Mouse (Mus musculus): ENCODE data around the gene Adam11. TPM values are rescaled to one million over a fixed set of nuclear protein-coding genes. Genes with fewer than 3 reads are reported as not detected.
A peak's percentile ranks its signal among the peaks of the same experiment; 100 is the strongest.
"Not testable (repeated sequence)": the region's sequence is repeated elsewhere in the genome, so short reads cannot be mapped to it uniquely, and the experiment has no call there.

Gene Adam11
- polyA plus RNA-seq (2015; fragmentation: Nextera tagmentation; extraction: Ambion mirVana) = 0.80 and 1.3 TPM in 2 replicates

GRCm38 (mm10) chr11:102761309-102762210 is at the start of gene Adam11:
Adam11 (plus strand) TSS chr11:102761439.
- TF ChIP-seq CTCF (IDR thresholded peaks at IDR 0.05; ENCODE audit: low read depth) = no peak
- Histone ChIP-seq H3K27me3 (replicated peaks; ENCODE audit: control insufficient read depth, insufficient read depth, low read length) (peaks cover 10% of the 10 kb centered on the region), H3K4me1 (replicated peaks; ENCODE audit: control insufficient read depth, insufficient read depth, low read length) (no peaks in the 10 kb centered on the region), H3K9me3 (ENCODE audit: control insufficient read depth) (no peaks in the 10 kb centered on the region), H3K27ac (ENCODE audit: low read depth, low read length) (no peak within 1 kb of the TSS), H3K4me3 (ENCODE audit: low read depth, low read length) (peak within 1 kb of the TSS; percentile 50), H3K36me3 (ENCODE audit: control insufficient read depth, insufficient read depth) (no peaks in the 10 kb centered on the region), H3K4me2 (replicated peaks; ENCODE audit: low read depth) (peak within 1 kb of the TSS; percentile 93), H3K9ac (ENCODE audit: low read depth, low read length) (peak within 1 kb of the TSS; percentile 43)
- ATAC-seq = peak; percentile 28; the same call in 1 of the 2 replicates
- 3% methylated on average over 66 of the region's 76 CpGs for WGBS

GRCm38 (mm10) chr11:102712411-102712810 is 48.8 kb upstream of the Adam11 start:
- Histone ChIP-seq H3K36me3 (ENCODE audit: control insufficient read depth, insufficient read depth) (no peaks in the 10 kb centered on the region), H3K4me2 (replicated peaks; ENCODE audit: low read depth) (no peak overlapping the region), H3K4me1 (replicated peaks; ENCODE audit: control insufficient read depth, insufficient read depth, low read length) (no peaks in the 10 kb centered on the region), H3K27me3 (replicated peaks; ENCODE audit: control insufficient read depth, insufficient read depth, low read length) (no peaks in the 10 kb centered on the region), H3K27ac (ENCODE audit: low read depth, low read length) (no peak overlapping the region), H3K9me3 (ENCODE audit: control insufficient read depth) (no peaks in the 10 kb centered on the region), H3K9ac (ENCODE audit: low read depth, low read length) (no peak overlapping the region), H3K4me3 (ENCODE audit: low read depth, low read length) (no peak overlapping the region)
- ATAC-seq = no peak
- no peak for TF ChIP-seq CTCF (IDR thresholded peaks at IDR 0.05; ENCODE audit: low read depth)
- WGBS = 85% methylated on average over 4 of the region's 4 CpGs

DNA sequence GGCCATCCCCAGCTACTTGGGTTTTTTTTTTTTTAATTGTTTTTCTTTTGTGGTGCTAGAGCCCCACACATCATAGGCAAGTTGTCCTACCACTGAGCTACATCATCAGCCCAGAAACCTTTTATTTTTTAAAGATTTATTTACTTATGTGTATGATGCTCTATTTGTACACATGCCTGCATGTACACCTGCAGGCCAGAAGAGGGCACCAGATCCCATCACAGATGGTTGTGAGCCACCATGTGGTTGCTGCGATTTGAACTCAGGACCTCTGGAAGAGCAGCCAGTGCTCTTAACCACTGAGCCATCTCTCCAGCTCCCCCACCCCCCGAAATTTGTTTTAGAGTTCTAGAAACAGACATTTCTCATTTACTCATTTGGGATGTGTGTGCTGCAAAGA is 46.7 kb upstream of the Adam11 start:
- not testable (repeated sequence) for H3K9ac ChIP-seq (ENCODE audit: low read depth, low read length); H3K4me1 ChIP-seq (replicated peaks; ENCODE audit: control insufficient read depth, insufficient read depth, low read length); ATAC-seq; H3K4me3 ChIP-seq (ENCODE audit: low read depth, low read length); H3K27me3 ChIP-seq (replicated peaks; ENCODE audit: control insufficient read depth, insufficient read depth, low read length); H3K36me3 ChIP-seq (ENCODE audit: control insufficient read depth, insufficient read depth); H3K27ac ChIP-seq (ENCODE audit: low read depth, low read length); H3K9me3 ChIP-seq (ENCODE audit: control insufficient read depth); H3K4me2 ChIP-seq (replicated peaks; ENCODE audit: low read depth)
- TF ChIP-seq CTCF (IDR thresholded peaks at IDR 0.05; ENCODE audit: low read depth) = peak; percentile 46
- 83% methylated on average over 2 of the region's 2 CpGs for WGBS

GRCm38 (mm10) chr11:102716135-102716534 is 45.1 kb upstream of the Adam11 start:
- no peak for TF ChIP-seq CTCF (IDR thresholded peaks at IDR 0.05; ENCODE audit: low read depth)
- no peak for ATAC-seq
- H3K36me3 ChIP-seq (ENCODE audit: control insufficient read depth, insufficient read depth) = no peaks in the 10 kb centered on the region
- no peaks in the 10 kb centered on the region for H3K4me1 ChIP-seq (replicated peaks; ENCODE audit: control insufficient read depth, insufficient read depth, low read length)
- no peak overlapping the region for H3K4me3 ChIP-seq (ENCODE audit: low read depth, low read length)
- H3K9me3 ChIP-seq (ENCODE audit: control insufficient read depth) = no peaks in the 10 kb centered on the region
- H3K27ac ChIP-seq (ENCODE audit: low read depth, low read length) = no peak overlapping the region
- no peak overlapping the region for H3K9ac ChIP-seq (ENCODE audit: low read depth, low read length)
- no peaks in the 10 kb centered on the region for H3K27me3 ChIP-seq (replicated peaks; ENCODE audit: control insufficient read depth, insufficient read depth, low read length)
- no peak overlapping the region for H3K4me2 ChIP-seq (replicated peaks; ENCODE audit: low read depth)
- WGBS = 79% methylated on average over 7 of the region's 7 CpGs

- H3K9me3 ChIP-seq (ENCODE audit: control insufficient read depth) = no peaks in the 10 kb centered on the region
- no peaks in the 10 kb centered on the region for H3K27me3 ChIP-seq (replicated peaks; ENCODE audit: control insufficient read depth, insufficient read depth, low read length)
- peak; percentile 62 for TF ChIP-seq CTCF (IDR thresholded peaks at IDR 0.05; ENCODE audit: low read depth)
- no peak overlapping the region for H3K9ac ChIP-seq (ENCODE audit: low read depth, low read length)
- H3K4me3 ChIP-seq (ENCODE audit: low read depth, low read length) = no peak overlapping the region
- 35% methylated on average over 3 of the region's 3 CpGs for WGBS
- no peak for ATAC-seq
- no peak overlapping the region for H3K4me2 ChIP-seq (replicated peaks; ENCODE audit: low read depth)
- no peaks in the 10 kb centered on the region for H3K4me1 ChIP-seq (replicated peaks; ENCODE audit: control insufficient read depth, insufficient read depth, low read length)
- no peak overlapping the region for H3K27ac ChIP-seq (ENCODE audit: low read depth, low read length)
- no peaks in the 10 kb centered on the region for H3K36me3 ChIP-seq (ENCODE audit: control insufficient read depth, insufficient read depth)
Observed at GRCm38 (mm10) chr11:102725574-102725973, 35.7 kb upstream of the Adam11 start.

DNA sequence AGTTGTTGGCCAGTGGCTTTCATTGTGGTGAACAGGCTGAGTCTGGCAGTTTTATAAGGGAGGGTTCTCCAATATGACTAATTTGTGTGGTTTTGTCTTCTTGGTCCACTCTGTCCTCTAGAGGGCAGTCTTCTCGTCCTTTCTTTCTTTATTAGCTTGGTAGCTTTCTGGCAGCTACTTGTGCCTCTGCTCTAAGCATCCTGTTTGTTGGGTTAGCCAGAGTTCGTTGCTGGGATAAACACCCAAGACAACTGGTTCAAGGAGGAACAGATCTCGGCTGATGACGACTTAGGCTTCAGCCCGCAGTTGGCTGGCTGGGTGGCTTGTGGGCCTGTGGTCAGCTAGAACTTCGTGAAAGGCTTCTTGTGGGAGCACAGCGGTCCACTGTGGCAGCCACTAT is 32.6 kb upstream of the Adam11 start:
- Histone ChIP-seq H3K4me3 (ENCODE audit: low read depth, low read length) (no peak overlapping the region), H3K27me3 (replicated peaks; ENCODE audit: control insufficient read depth, insufficient read depth, low read length) (no peaks in the 10 kb centered on the region), H3K9me3 (ENCODE audit: control insufficient read depth) (no peaks in the 10 kb centered on the region), H3K4me2 (replicated peaks; ENCODE audit: low read depth) (no peak overlapping the region), H3K36me3 (ENCODE audit: control insufficient read depth, insufficient read depth) (no peaks in the 10 kb centered on the region), H3K9ac (ENCODE audit: low read depth, low read length) (no peak overlapping the region), H3K27ac (ENCODE audit: low read depth, low read length) (no peak overlapping the region), H3K4me1 (replicated peaks; ENCODE audit: control insufficient read depth, insufficient read depth, low read length) (no peaks in the 10 kb centered on the region)
- 37% methylated on average over 7 of the region's 7 CpGs for WGBS
- no peak for ATAC-seq
- peak; percentile 77 for TF ChIP-seq CTCF (IDR thresholded peaks at IDR 0.05; ENCODE audit: low read depth)

All from intestine, postnatal 0 days (tissue).